Mouse (Mus musculus) stomach, postnatal 0 days (tissue): ENCODE data around the gene Morn2. TPM values are rescaled to one million over a fixed set of nuclear protein-coding genes. Genes with fewer than 3 reads are reported as not detected.

ENCODE experiments used
- ATAC-seq: fragments of 200-750 bp; cut with Nextera tagmentation; 2 replicates; pipeline ENCODE4 v1.8.0; 2017; ENCODE audit not compliant: low FRiP score, low TSS enrichment
- DNase-seq: peaks from one replicate; pipeline ENCODE4 v3.0.0-alpha.2; 2016; ENCODE audit warnings: low spot score
- H3K27ac ChIP-seq: fragments of 300-500 bp; sonication (generic); replicated peaks from 2 replicates; pipeline ENCODE4 v1.5.1; 2014; ENCODE audit warnings: mild to moderate bottlenecking, control low read depth
- H3K27me3 ChIP-seq: fragments of 300-500 bp; sonication (generic); 2 replicates; pipeline ENCODE4 v1.6.1; 2014; ENCODE audit warnings: low read length; ENCODE audit not compliant: control insufficient read depth, insufficient read depth
- H3K36me3 ChIP-seq: fragments of 300-500 bp; sonication (generic); 2 replicates; pipeline ENCODE4 v1.6.1; 2014; ENCODE audit warnings: low read length, mixed read lengths; ENCODE audit not compliant: control insufficient read depth, insufficient read depth
- H3K4me1 ChIP-seq: fragments of 300-500 bp; sonication (generic); replicated peaks from 2 replicates; pipeline ENCODE4 v1.6.1; 2014; ENCODE audit warnings: antibody characterized with exemption; ENCODE audit not compliant: control insufficient read depth, insufficient read depth
- H3K4me2 ChIP-seq: fragments of 300-500 bp; sonication (generic); replicated peaks from 2 replicates; pipeline ENCODE4 v1.6.1; 2014; ENCODE audit warnings: low read depth, mild to moderate bottlenecking, control low read depth, moderate library complexity
- H3K4me3 ChIP-seq: fragments of 300-500 bp; sonication (generic); 2 replicates; pipeline ENCODE4 v1.5.1; 2014; ENCODE audit warnings: low read depth, low read length, control low read depth
- H3K9ac ChIP-seq: fragments of 300-500 bp; sonication (generic); 2 replicates; pipeline ENCODE4 v1.6.1; 2014; ENCODE audit warnings: mild to moderate bottlenecking, low read length, control low read depth, mixed read lengths
- H3K9me3 ChIP-seq: fragments of 300-500 bp; sonication (generic); 2 replicates; pipeline ENCODE4 v1.6.1; 2016; ENCODE audit warnings: low read length; ENCODE audit not compliant: control insufficient read depth
- CTCF ChIP-seq: IDR thresholded peaks from 2 replicates; pipeline ENCODE4 v1.5.1; 2016; ENCODE audit warnings: antibody characterized with exemption, low read depth, mild to moderate bottlenecking, moderate library complexity
- EP300 ChIP-seq: optimal IDR thresholded peaks from 2 replicates; pipeline ENCODE3; 2016; ENCODE audit warnings: antibody characterized with exemption
- WGBS: fragments of 180-500 bp; shearing (Covaris S2); extraction: QIAGEN DNeasy Blood & Tissue Kit; methylation state at CpG from one replicate; pipeline ENCODE4 v1.1.7; 2014; 5-methylcytosine and 5-hydroxymethylcytosine counted together
- polyA plus RNA-seq: library from polyadenylated mRNA; unstranded; fragments of >200 nt; fragmentation: Nextera tagmentation; extraction: Ambion mirVana; gene quantifications from 2 replicates; pipeline ENCODE4 v1.2.1, GENCODE M21; 2015

The Morn2 gene
- polyA plus RNA-seq, 1 experiment from 2014 or later: 10.3 TPM

- Histone ChIP-seq H3K36me3 (no peaks in the 10 kb centered on the region), H3K9ac (no peak overlapping the region), H3K27ac (no peak overlapping the region), H3K4me2 (no peak overlapping the region), H3K4me1 (no peaks in the 10 kb centered on the region), H3K27me3 (no peaks in the 10 kb centered on the region), H3K9me3 (no peaks in the 10 kb centered on the region), H3K4me3 (no peak overlapping the region)
- WGBS: 34% methylated on average over 9 of the region's 9 CpGs
- no peak for DNase-seq
- TF ChIP-seq EP300: no peak
- TF ChIP-seq CTCF: no peak
- ATAC-seq: no peak
Measured at GRCm38 (mm10) chr17:80311761-80312160, 21.8 kb downstream of the Morn2 start.

DNA sequence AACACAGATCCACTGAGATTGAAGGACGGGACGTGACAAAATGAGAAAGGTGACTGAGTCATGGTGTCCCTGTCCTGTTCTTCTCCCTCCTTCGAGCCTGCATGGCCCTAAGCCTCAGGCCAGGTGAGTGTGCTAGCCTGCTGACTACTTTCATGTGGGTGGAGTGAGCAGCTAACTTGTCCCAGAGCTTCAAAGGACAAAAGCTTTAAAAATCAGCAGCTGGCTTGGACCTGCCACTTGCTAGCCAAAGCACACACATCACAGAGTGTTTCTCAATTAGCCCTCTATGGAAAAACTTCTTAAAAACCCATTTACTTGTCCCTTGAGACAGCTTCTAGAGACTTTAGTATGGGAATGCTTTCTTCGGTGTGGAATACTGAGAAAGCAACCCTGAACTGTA lies 22.4 kb downstream of the Morn2 start:
- H3K4me1 ChIP-seq: no peaks in the 10 kb centered on the region
- WGBS: 85% methylated on average over 4 of the region's 4 CpGs
- no peak for TF ChIP-seq EP300
- no peak for TF ChIP-seq CTCF
- no peak for ATAC-seq
- H3K9me3 ChIP-seq: no peaks in the 10 kb centered on the region
- no peak overlapping the region for H3K4me2 ChIP-seq
- no peaks in the 10 kb centered on the region for H3K36me3 ChIP-seq
- DNase-seq: no peak
- no peak overlapping the region for H3K4me3 ChIP-seq
- no peaks in the 10 kb centered on the region for H3K27me3 ChIP-seq
- H3K9ac ChIP-seq: no peak overlapping the region
- no peak overlapping the region for H3K27ac ChIP-seq

DNA sequence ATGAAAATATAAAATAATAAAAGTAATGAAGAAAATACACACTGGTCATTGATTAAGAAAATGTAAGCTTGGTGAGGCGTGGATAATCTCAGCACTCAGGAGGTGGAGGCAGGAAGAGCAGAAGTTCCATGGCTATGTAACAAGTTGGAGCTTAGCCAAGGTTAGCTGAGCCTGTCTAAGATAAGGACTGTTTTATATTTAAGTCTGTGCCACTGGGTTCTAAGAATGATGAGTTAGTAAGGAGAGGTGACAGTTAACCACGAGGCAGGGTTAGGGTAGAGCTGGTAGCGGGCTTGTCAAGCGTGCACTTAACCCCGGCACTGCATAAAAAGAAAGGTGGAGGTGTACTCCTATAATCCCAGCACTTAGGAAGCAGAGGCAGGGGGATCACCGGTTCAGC lies 32.2 kb downstream of the Morn2 start:
- DNase-seq (no peak), ATAC-seq (no peak)
- Histone ChIP-seq H3K36me3 (no peaks in the 10 kb centered on the region), H3K27me3 (no peaks in the 10 kb centered on the region), H3K27ac (no peak overlapping the region), H3K4me2 (no peak overlapping the region), H3K9me3 (no peaks in the 10 kb centered on the region), H3K4me3 (no peak overlapping the region), H3K9ac (no peak overlapping the region), H3K4me1 (no peaks in the 10 kb centered on the region)
- 80% methylated on average over 6 of the region's 6 CpGs for WGBS
- TF ChIP-seq CTCF (no peak), EP300 (no peak)

- TF ChIP-seq CTCF (no peak), EP300 (no peak)
- H3K9ac ChIP-seq: no peak overlapping the region
- no peak for ATAC-seq
- no peaks in the 10 kb centered on the region for H3K4me1 ChIP-seq
- H3K9me3 ChIP-seq: no peaks in the 10 kb centered on the region
- H3K27ac ChIP-seq: no peak overlapping the region
- no peak overlapping the region for H3K4me2 ChIP-seq
- no peak for DNase-seq
- WGBS: 76% methylated on average over 4 of the region's 4 CpGs
- no peaks in the 10 kb centered on the region for H3K36me3 ChIP-seq
- H3K4me3 ChIP-seq: no peak overlapping the region
- no peaks in the 10 kb centered on the region for H3K27me3 ChIP-seq
Measured at GRCm38 (mm10) chr17:80323015-80323414, 33.0 kb downstream of the Morn2 start.

DNA sequence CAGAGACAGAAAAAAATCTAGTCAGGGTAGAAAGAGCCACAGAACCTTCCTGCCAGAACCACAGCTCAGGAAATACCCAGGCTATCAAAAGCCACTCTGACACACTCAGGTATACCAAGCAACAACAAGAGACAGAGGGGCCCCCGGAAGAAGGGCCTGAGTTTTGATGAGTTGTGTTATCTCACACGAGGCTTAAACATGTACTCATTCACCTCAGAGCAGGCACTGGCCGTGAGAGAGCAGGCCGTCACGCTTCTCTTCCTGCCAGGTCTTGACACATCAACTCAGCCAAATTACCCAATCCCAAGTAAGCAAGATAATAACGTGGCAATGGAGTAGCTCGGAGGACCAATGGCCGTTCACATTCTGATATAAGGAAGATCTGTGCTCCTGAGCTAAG lies 33.7 kb downstream of the Morn2 start:
- no peaks in the 10 kb centered on the region for H3K9me3 ChIP-seq
- no peak overlapping the region for H3K4me3 ChIP-seq
- H3K36me3 ChIP-seq: no peaks in the 10 kb centered on the region
- ATAC-seq (no peak), DNase-seq (no peak)
- H3K4me2 ChIP-seq: no peak overlapping the region
- no peaks in the 10 kb centered on the region for H3K27me3 ChIP-seq
- H3K4me1 ChIP-seq: no peaks in the 10 kb centered on the region
- H3K27ac ChIP-seq: no peak overlapping the region
- TF ChIP-seq CTCF (no peak), EP300 (no peak)
- H3K9ac ChIP-seq: no peak overlapping the region
- WGBS: 69% methylated on average over 8 of the region's 8 CpGs

DNA sequence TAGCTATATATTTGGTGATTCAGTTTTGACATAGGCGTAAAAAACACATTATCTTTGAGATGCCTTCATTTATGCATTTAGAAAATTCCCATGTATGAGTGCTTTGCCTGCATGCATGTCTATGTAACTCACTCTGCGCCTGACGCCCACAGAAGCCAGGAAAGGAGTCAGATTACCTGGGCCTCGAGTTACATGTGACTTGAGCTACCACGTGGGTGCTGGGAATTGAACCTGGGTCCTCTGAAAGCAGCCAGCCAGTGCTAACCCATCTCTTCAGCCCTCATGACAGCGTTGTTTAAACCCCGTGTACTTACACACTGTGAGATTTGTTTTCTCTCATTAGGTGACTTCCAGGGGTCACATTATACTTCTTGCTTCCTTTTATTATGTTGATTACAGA lies 34.5 kb downstream of the Morn2 start:
- Histone ChIP-seq H3K9ac (no peak overlapping the region), H3K4me2 (no peak overlapping the region), H3K27me3 (no peaks in the 10 kb centered on the region), H3K27ac (no peak overlapping the region), H3K36me3 (no peaks in the 10 kb centered on the region), H3K4me1 (no peaks in the 10 kb centered on the region), H3K9me3 (no peaks in the 10 kb centered on the region), H3K4me3 (no peak overlapping the region)
- WGBS: 78% methylated on average over 7 of the region's 7 CpGs
- ATAC-seq (no peak), DNase-seq (no peak)
- TF ChIP-seq EP300: no peak
- TF ChIP-seq CTCF: no peak
